Mouse (Mus musculus) hindbrain, embryonic 11.5 days (tissue): Measurements from ENCODE around the gene Sinhcaf. TPM values are rescaled to one million over a fixed set of nuclear protein-coding genes. Genes with fewer than 3 reads are reported as not detected.

ENCODE experiments used
- ATAC-seq: fragments of 200-750 bp; cut with Nextera tagmentation; 2 replicates; pipeline ENCODE4 v1.8.0; 2017; ENCODE audit warnings: mild to moderate bottlenecking, moderate TSS enrichment, moderate library complexity; ENCODE audit not compliant: low FRiP score
- DNase-seq: peaks from one replicate; pipeline ENCODE4 v3.0.0-alpha.2; 2015; ENCODE audit warnings: low spot score
- H3K27ac ChIP-seq: fragments of 300-500 bp; sonication (generic); 2 replicates; pipeline ENCODE4 v1.5.1; 2014; ENCODE audit warnings: mild to moderate bottlenecking, low read depth, low read length
- H3K27me3 ChIP-seq: fragments of 300-500 bp; sonication (generic); 2 replicates; pipeline ENCODE4 v1.6.1; 2014; ENCODE audit warnings: mild to moderate bottlenecking, low read length, moderate library complexity, mixed read lengths; ENCODE audit not compliant: control insufficient read depth, insufficient read depth
- H3K36me3 ChIP-seq: fragments of 300-500 bp; sonication (generic); 2 replicates; pipeline ENCODE4 v1.6.1; 2014; ENCODE audit warnings: mild to moderate bottlenecking, low read length, moderate library complexity, mixed read lengths; ENCODE audit not compliant: control insufficient read depth, insufficient read depth
- H3K4me1 ChIP-seq: fragments of 300-500 bp; sonication (generic); replicated peaks from 2 replicates; pipeline ENCODE4 v1.6.1; 2014; ENCODE audit warnings: low read length, mixed read lengths; ENCODE audit not compliant: control insufficient read depth, insufficient read depth
- H3K4me2 ChIP-seq: fragments of 300-500 bp; sonication (generic); replicated peaks from 2 replicates; pipeline ENCODE4 v1.6.1; 2014; ENCODE audit warnings: mild to moderate bottlenecking, low read depth, low read length
- H3K4me3 ChIP-seq: fragments of 300-500 bp; sonication (generic); 2 replicates; pipeline ENCODE4 v1.5.1; 2014; ENCODE audit warnings: low read depth, low read length
- H3K9ac ChIP-seq: fragments of 300-500 bp; sonication (generic); 2 replicates; pipeline ENCODE4 v1.6.1; 2014; ENCODE audit warnings: low read depth, low read length
- H3K9me3 ChIP-seq: fragments of 300-500 bp; sonication (generic); 2 replicates; pipeline ENCODE4 v1.6.1; 2016; ENCODE audit warnings: low read length; ENCODE audit not compliant: control insufficient read depth
- WGBS: fragments of 180-500 bp; shearing (Covaris S2); extraction: QIAGEN DNeasy Blood & Tissue Kit; methylation state at CpG from one replicate; pipeline ENCODE4 v1.1.7; 2014; 5-methylcytosine and 5-hydroxymethylcytosine counted together
- polyA plus RNA-seq: library from polyadenylated mRNA; unstranded; fragments of >200 nt; fragmentation: Nextera tagmentation; extraction: Ambion mirVana; gene quantifications from 2 replicates; pipeline ENCODE4 v1.2.1, GENCODE M21; 2014

Gene Sinhcaf
- polyA plus RNA-seq, 1 experiment from 2014 or later = 246 TPM

- WGBS = 77% methylated on average over 2 of the region's 3 CpGs
- Histone ChIP-seq H3K27ac (no peak overlapping the region), H3K27me3 (no peaks in the 10 kb centered on the region), H3K4me2 (no peak overlapping the region), H3K36me3 (no peaks in the 10 kb centered on the region), H3K9ac (no peak overlapping the region), H3K9me3 (no peaks in the 10 kb centered on the region), H3K4me3 (no peak overlapping the region), H3K4me1 (no peaks in the 10 kb centered on the region)
- DNase-seq = no peak
- no peak for ATAC-seq
Observed at GRCm38 (mm10) chr6:148980495-148980894, 34.2 kb upstream of the Sinhcaf start.

GRCm38 (mm10) chr6:148975096-148975495 lies 28.8 kb upstream of the Sinhcaf start:
- no peak for ATAC-seq
- 93% methylated on average over 3 of the region's 3 CpGs for WGBS

GRCm38 (mm10) chr6:148972891-148973290 lies 26.6 kb upstream of the Sinhcaf start:
- no peak for DNase-seq
- H3K4me1 ChIP-seq = no peaks in the 10 kb centered on the region
- no peaks in the 10 kb centered on the region for H3K27me3 ChIP-seq
- 89% methylated on average over 2 of the region's 2 CpGs for WGBS
- H3K4me2 ChIP-seq = no peak overlapping the region
- H3K36me3 ChIP-seq = no peaks in the 10 kb centered on the region
- H3K9ac ChIP-seq = no peak overlapping the region
- H3K27ac ChIP-seq = no peak overlapping the region
- no peak overlapping the region for H3K4me3 ChIP-seq
- ATAC-seq = no peak
- H3K9me3 ChIP-seq = no peaks in the 10 kb centered on the region

More at GRCm38 (mm10) chr6:148975096-148975495, 28.8 kb upstream of the Sinhcaf start:
- H3K9ac ChIP-seq = no peak overlapping the region
- H3K27ac ChIP-seq = no peak overlapping the region
- no peak for DNase-seq
- H3K36me3 ChIP-seq = no peaks in the 10 kb centered on the region
- no peaks in the 10 kb centered on the region for H3K9me3 ChIP-seq
- no peaks in the 10 kb centered on the region for H3K4me1 ChIP-seq
- no peaks in the 10 kb centered on the region for H3K27me3 ChIP-seq
- no peak overlapping the region for H3K4me3 ChIP-seq
- H3K4me2 ChIP-seq = no peak overlapping the region

DNA sequence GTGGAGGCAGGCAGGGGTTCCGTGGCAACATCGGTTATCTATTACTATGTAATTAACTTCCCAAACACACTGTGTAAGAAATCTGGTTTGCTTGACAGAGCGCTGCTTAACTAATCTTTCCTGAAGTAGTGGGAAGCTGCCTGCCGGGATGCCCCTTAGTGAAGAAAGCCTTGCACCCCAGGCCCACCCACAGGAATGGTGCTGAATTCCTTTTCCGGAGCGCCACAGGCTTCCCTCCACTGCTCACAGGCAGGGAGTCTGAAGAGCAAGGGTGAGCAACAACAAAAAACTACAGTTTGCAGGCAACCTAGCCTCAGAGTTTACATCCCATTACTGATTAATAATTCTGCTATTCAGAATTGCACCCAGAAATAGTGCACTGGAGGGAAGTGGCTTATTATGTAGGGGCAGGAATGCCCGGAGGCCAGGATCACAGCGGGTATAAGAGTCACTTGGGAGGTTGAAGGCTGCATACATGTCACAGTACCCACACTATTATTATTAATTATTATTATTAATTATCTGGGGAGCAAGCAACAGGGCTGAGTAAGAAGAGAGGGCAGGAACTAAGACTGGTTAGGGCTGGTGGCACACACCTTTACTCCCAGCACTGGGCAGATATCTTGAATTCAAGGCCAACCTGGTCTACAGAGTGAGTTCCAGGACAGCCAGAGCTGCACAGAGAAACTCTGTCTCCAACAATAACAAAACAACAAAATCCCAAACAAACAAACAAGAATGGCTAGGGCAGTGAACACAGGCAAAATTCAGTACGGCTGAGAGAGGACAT lies 26.0 kb upstream of the Sinhcaf start:
- ATAC-seq (no peak), DNase-seq (no peak)
- H3K4me2 ChIP-seq = no peak overlapping the region
- H3K27me3 ChIP-seq = no peaks in the 10 kb centered on the region
- H3K9me3 ChIP-seq = no peaks in the 10 kb centered on the region
- WGBS = 26% methylated on average over 9 of the region's 9 CpGs
- no peaks in the 10 kb centered on the region for H3K4me1 ChIP-seq
- H3K36me3 ChIP-seq = no peaks in the 10 kb centered on the region
- H3K9ac ChIP-seq = no peak overlapping the region
- no peak overlapping the region for H3K4me3 ChIP-seq
- no peak overlapping the region for H3K27ac ChIP-seq

DNA sequence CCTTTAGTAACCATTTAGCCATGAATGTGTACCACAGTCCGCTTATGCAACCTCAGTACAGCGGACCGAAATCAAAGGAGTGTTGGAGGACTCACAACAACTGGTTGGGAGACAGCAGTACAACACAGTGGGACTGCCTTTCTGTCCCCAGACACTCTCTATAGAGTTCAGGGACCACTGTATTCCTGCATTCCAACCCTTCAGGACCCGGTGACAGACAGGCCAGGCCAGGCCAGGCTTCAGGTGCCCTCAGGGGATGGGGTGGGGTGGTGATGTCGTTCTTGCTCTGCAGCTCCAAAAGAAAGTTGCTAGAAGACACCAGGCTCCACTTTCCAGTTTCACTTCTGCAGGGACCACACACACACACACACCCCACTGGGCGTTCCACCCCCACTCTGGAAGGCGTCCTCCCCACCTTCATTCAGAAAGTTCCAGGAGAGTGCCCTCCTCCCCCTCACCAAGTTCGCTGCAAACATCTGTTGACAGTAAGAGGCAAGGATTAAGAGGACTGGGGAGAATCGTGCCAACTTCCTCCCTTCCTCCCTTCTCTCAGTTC lies 25.2 kb upstream of the Sinhcaf start:
- Histone ChIP-seq H3K27ac (no peak overlapping the region), H3K27me3 (no peaks in the 10 kb centered on the region), H3K9ac (no peak overlapping the region), H3K9me3 (no peaks in the 10 kb centered on the region), H3K4me2 (no peak overlapping the region), H3K36me3 (no peaks in the 10 kb centered on the region), H3K4me3 (no peak overlapping the region), H3K4me1 (no peaks in the 10 kb centered on the region)
- DNase-seq (no peak), ATAC-seq (no peak)
- WGBS = 31% methylated on average over 9 of the region's 9 CpGs

GRCm38 (mm10) chr6:148961285-148961684 lies 15.0 kb upstream of the Sinhcaf start:
- H3K36me3 ChIP-seq = no peaks in the 10 kb centered on the region
- H3K4me3 ChIP-seq = no peak overlapping the region
- H3K9me3 ChIP-seq = no peaks in the 10 kb centered on the region
- no peaks in the 10 kb centered on the region for H3K27me3 ChIP-seq
- DNase-seq = no peak
- ATAC-seq = no peak
- 44% methylated on average over 1 of the region's 1 CpGs for WGBS
- no peaks in the 10 kb centered on the region for H3K4me1 ChIP-seq
- H3K9ac ChIP-seq = no peak overlapping the region
- H3K27ac ChIP-seq = no peak overlapping the region
- H3K4me2 ChIP-seq = no peak overlapping the region

DNA sequence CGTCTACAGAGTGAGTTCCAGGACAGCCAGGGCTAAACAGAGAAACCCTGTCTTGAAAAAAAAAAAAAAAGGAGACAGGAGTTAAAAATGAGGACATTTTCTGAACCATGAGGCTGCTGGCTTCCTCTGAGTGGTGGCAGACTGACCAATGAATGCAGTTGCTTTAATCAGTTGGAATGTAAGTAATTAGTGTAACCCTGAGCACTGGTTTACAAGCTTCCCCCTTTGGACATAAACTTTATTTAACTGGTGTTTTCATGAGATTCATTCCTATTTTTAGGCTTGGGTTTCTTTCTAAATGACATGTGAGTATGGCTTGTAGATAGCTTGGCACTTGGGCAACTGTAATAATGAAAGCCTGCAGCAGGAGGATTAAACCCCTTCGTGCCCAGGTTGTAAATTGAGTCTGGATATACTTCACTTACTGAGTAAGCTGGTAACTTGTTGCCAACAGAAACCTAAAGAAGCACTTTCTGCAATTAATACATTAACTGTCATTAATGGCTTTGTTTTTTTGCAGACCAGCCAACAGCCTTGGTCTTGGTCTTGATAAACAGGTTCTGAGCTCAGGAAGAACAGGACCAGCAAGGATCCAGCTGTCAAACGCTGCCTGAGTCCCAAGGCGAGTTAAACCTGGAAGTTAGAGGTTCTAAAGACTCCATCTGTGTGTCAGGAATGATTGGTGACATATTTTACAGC lies 13.4 kb upstream of the Sinhcaf start:
- 69% methylated on average over 4 of the region's 4 CpGs for WGBS
- no peaks in the 10 kb centered on the region for H3K27me3 ChIP-seq
- no peak overlapping the region for H3K27ac ChIP-seq
- no peaks in the 10 kb centered on the region for H3K9me3 ChIP-seq
- no peak overlapping the region for H3K9ac ChIP-seq
- H3K36me3 ChIP-seq = no peaks in the 10 kb centered on the region
- no peaks in the 10 kb centered on the region for H3K4me1 ChIP-seq
- DNase-seq (no peak), ATAC-seq (no peak)
- no peak overlapping the region for H3K4me2 ChIP-seq
- H3K4me3 ChIP-seq = no peak overlapping the region

GRCm38 (mm10) chr6:148958712-148959111 lies 12.4 kb upstream of the Sinhcaf start:
- no peaks in the 10 kb centered on the region for H3K36me3 ChIP-seq

More at GRCm38 (mm10) chr6:148958712-148959111, 12.4 kb upstream of the Sinhcaf start:
- no peak overlapping the region for H3K4me2 ChIP-seq
- H3K27ac ChIP-seq = no peak overlapping the region
- no peak for DNase-seq
- no peak overlapping the region for H3K9ac ChIP-seq
- H3K27me3 ChIP-seq = no peaks in the 10 kb centered on the region
- no peak overlapping the region for H3K4me3 ChIP-seq
- no peaks in the 10 kb centered on the region for H3K4me1 ChIP-seq
- no peak for ATAC-seq
- 88% methylated on average over 1 of the region's 1 CpGs for WGBS
- no peaks in the 10 kb centered on the region for H3K9me3 ChIP-seq
